Mouse (Mus musculus): Measurements from ENCODE around the gene Tns3.

- TF ChIP-seq CTCF (IDR thresholded peaks at IDR 0.05; ENCODE audit: low read depth, low read length) (no peak), POLR2A (IDR thresholded peaks at IDR 0.05; ENCODE audit: extremely low read depth, insufficient read depth, low read length) (no peak)
Measured at GRCm38 (mm10) chr11:8645609-8646008, 18.7 kb downstream of the Tns3 start.
